Mouse (Mus musculus): ENCODE data around the gene Zfp385b.

DNA sequence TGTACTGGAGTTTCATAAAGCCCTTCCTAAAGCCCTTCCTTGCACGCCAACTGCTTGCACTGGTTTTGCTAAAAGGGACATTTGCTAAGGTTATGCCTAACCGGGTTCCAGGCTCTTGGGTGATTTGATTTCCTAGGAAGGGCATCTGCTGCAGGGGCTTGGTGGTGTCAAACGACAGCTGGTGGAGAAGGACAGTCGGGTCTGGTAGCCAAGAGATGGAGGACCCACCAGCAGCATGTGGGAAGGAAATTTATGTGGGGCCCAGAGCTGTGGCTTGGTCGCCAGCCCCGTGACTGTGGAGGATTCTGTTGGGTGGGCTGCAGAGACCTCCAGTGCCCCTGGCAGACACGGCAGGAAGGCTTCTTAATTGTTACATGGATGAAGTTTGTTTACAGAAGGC, 348.7 kb downstream of the Zfp385b start:
- TF ChIP-seq CTCF (IDR thresholded peaks at IDR 0.05; ENCODE audit: control insufficient read depth, insufficient read depth, low read length) (no peak), POLR2A (IDR thresholded peaks at IDR 0.05; ENCODE audit: borderline replicate concordance, control insufficient read depth, low read depth, low read length) (no peak)
